Mouse (Mus musculus): ENCODE results near the gene Tgif2.
"Not testable (repeated sequence)": the region's sequence is repeated elsewhere in the genome, so short reads cannot be mapped to it uniquely, and the experiment has no call there.

GRCm38 (mm10) chr2:156885666-156886065 is 45.9 kb downstream of the Tgif2 start:
- not testable (repeated sequence) for TF ChIP-seq CTCF (IDR thresholded peaks at IDR 0.05; ENCODE audit: control insufficient read depth, insufficient read depth, insufficient replicate concordance, low read depth, low read length); POLR2A (IDR thresholded peaks at IDR 0.05; ENCODE audit: control insufficient read depth, low read depth, low read length)
